Comparison of ENCODE assay signal across 28 mouse cellular contexts in genomic region chr1:108452776-108453175, GRCm38 (mm10).
DNase-seq lines count a peak whose midpoint lies in the region; ATAC-seq and TF ChIP-seq lines count a peak whose summit lies in the region.
"Had no signal": no experiment of that assay in that cellular context is flagged by ENCODE, and none has a peak within 500 bp of the region (broad histone marks: within the 10 kb centered on the region; RNA-seq: fewer than 3 reads in every experiment).

No protein-coding gene starts in this region.

- ATAC-seq in midbrain, postnatal 0 days (ENCODE audit: low FRiP score), result no peak
- ATAC-seq in megakaryocyte progenitor cell, adult 5-6 weeks (replicated peaks; ENCODE audit: poor library complexity), result 0 out of 2 replicates have a peak, but pooled peaks have one; percentile 20
- ATAC-seq: midbrain, embryonic 16.5 days had no signal

- TF ChIP-seq CTCF in midbrain, postnatal 0 days (IDR thresholded peaks at IDR 0.05), result no peak

- H3K9me3 ChIP-seq in midbrain, postnatal 0 days (ENCODE audit: low read length), result no peaks in the 10 kb centered on the region
- H3K9me3 ChIP-seq in midbrain, embryonic 10.5 days (replicated peaks), result no peaks in the 10 kb centered on the region
- H3K9me3 ChIP-seq in heart, embryonic 10.5 days, result no peaks in the 10 kb centered on the region
- H3K9me3 ChIP-seq: hindbrain, embryonic 15.5 days; neural tube, embryonic 12.5 days had no signal

- H3K9ac ChIP-seq in midbrain, postnatal 0 days (replicated peaks; ENCODE audit: low read length, poor library complexity, severe bottlenecking), result no peak overlapping the region
- H3K9ac ChIP-seq: hindbrain, embryonic 15.5 days; liver, embryonic 14.5 days; neural tube, embryonic 12.5 days had no signal

- H3K4me2 ChIP-seq in midbrain, postnatal 0 days (ENCODE audit: low read depth, low read length, poor library complexity, severe bottlenecking), result no peak overlapping the region
- H3K4me2 ChIP-seq: heart, embryonic 11.5 days; hindbrain, embryonic 15.5 days; midbrain, embryonic 11.5 days; neural tube, embryonic 12.5 days had no signal

- no peak overlapping the region for H3K4me3 ChIP-seq in midbrain, postnatal 0 days (ENCODE audit: low read depth, low read length)
- no peak overlapping the region for H3K4me3 ChIP-seq in midbrain, embryonic 10.5 days
- no peak overlapping the region for H3K4me3 ChIP-seq in heart, embryonic 10.5 days
- H3K4me3 ChIP-seq: erythroblast, embryonic 14.5 days; hindbrain, embryonic 15.5 days; myocyte; neural tube, embryonic 12.5 days had no signal

- no peak overlapping the region for H3K27ac ChIP-seq in midbrain, postnatal 0 days (ENCODE audit: low read depth, low read length)
- H3K27ac ChIP-seq in midbrain, embryonic 10.5 days (replicated peaks), result no peak overlapping the region
- no peak overlapping the region for H3K27ac ChIP-seq in heart, embryonic 10.5 days
- H3K27ac ChIP-seq: hindbrain, embryonic 15.5 days; liver, embryonic 14.5 days; macrophage; neural tube, embryonic 12.5 days had no signal

- H3K36me3 ChIP-seq in midbrain, postnatal 0 days (ENCODE audit: insufficient read depth, low read length), result no peaks in the 10 kb centered on the region
- no peaks in the 10 kb centered on the region for H3K36me3 ChIP-seq in midbrain, embryonic 10.5 days
- no peaks in the 10 kb centered on the region for H3K36me3 ChIP-seq in heart, embryonic 10.5 days
- H3K36me3 ChIP-seq: G1E; hindbrain, embryonic 15.5 days; neural tube, embryonic 12.5 days had no signal

- H3K27me3 ChIP-seq in midbrain, postnatal 0 days (ENCODE audit: insufficient read depth, low read length), result no peaks in the 10 kb centered on the region
- no peaks in the 10 kb centered on the region for H3K27me3 ChIP-seq in midbrain, embryonic 10.5 days (ENCODE audit: low read depth, poor library complexity, severe bottlenecking)
- no peaks in the 10 kb centered on the region for H3K27me3 ChIP-seq in heart, embryonic 10.5 days (ENCODE audit: insufficient read depth, poor library complexity, severe bottlenecking)
- H3K27me3 ChIP-seq: hindbrain, embryonic 15.5 days; neural tube, embryonic 12.5 days had no signal

- no peaks in the 10 kb centered on the region for H3K4me1 ChIP-seq in midbrain, postnatal 0 days (ENCODE audit: insufficient read depth, low read length)
- no peaks in the 10 kb centered on the region for H3K4me1 ChIP-seq in midbrain, embryonic 10.5 days
- H3K4me1 ChIP-seq in heart, embryonic 10.5 days, result no peaks in the 10 kb centered on the region
- H3K4me1 ChIP-seq: hindbrain, embryonic 15.5 days; neural tube, embryonic 12.5 days had no signal

- DNase-seq in cerebellum, postnatal 10 days, result peak; percentile 38 to 42
- DNase-seq in cerebellum, adult 11-12 months, result no peak
- DNase-seq in midbrain, postnatal 0 days (ENCODE audit: low spot score), result peak; percentile 28
- DNase-seq in midbrain, embryonic 10.5 days (ENCODE audit: low spot score), result no peak
- DNase-seq in heart, embryonic 10.5 days (ENCODE audit: low spot score), result no peak
- no peak for DNase-seq in thymus, postnatal 14 days
- DNase-seq: adrenal gland, postnatal 25 days; cerebellum, adult 9-10 months; gastrocnemius, postnatal 14 days; heart, adult 11 months; heart, postnatal 36 days; kidney, adult 2 months; kidney, postnatal 36 days; liver; lung, adult 2 months; lung, postnatal 10 days; right cerebral cortex, postnatal 14 days had no signal

Comparison
In these comparisons a context has a peak if more than half of its experiments do, and no peak if none do; other contexts are left out.
1. DNase-seq: peak in cerebellum, postnatal 10 days (2 of 2) and midbrain, postnatal 0 days (single experiment); none in cerebellum, adult 11-12 months (single experiment), midbrain, embryonic 10.5 days (single experiment), heart, embryonic 10.5 days (single experiment) and thymus, postnatal 14 days (single experiment).